Mouse (Mus musculus) megakaryocyte-erythroid progenitor cell, adult 5-6 weeks (primary cell): Measurements from ENCODE around the gene Tshr. TPM values are rescaled to one million over a fixed set of nuclear protein-coding genes. Genes with fewer than 3 reads are reported as not detected.
"Not testable (repeated sequence)": the region's sequence is repeated elsewhere in the genome, so short reads cannot be mapped to it uniquely, and the experiment has no call there.

ENCODE experiments used
- ATAC-seq: replicated peaks from 2 replicates; pipeline ENCODE4 v1.8.0; 2016; ENCODE audit warnings: mild to moderate bottlenecking, inconsistent platforms; ENCODE audit not compliant: severe bottlenecking, poor library complexity, low FRiP score, low TSS enrichment
- total RNA-seq, 2 experiments: library from RNA; stranded (forward) in 1 of 2; stranded (reverse) in 1 of 2; fragments of 200-1000, 215-1000 nt in 1 of 2; fragments of >200 nt in 1 of 2; fragmentation: Nextera tagmentation in 1 of 2; gene quantifications; 2 replicates each; pipeline ENCODE4 v1.2.3; 2014 to 2017

Gene Tshr
- total RNA-seq, 2 experiments from 2014 or later = not detected

- ATAC-seq = no peak
Measured at GRCm38 (mm10) chr12:91495497-91496225, 111.3 kb downstream of the Tshr start.

GRCm38 (mm10) chr12:91496226-91496558 is 111.8 kb downstream of the Tshr start:
- no peak for ATAC-seq

GRCm38 (mm10) chr12:91500475-91500874 is 116.1 kb downstream of the Tshr start:
- ATAC-seq = no peak

GRCm38 (mm10) chr12:91511766-91512165 is 127.4 kb downstream of the Tshr start:
- ATAC-seq = no peak

GRCm38 (mm10) chr12:91513980-91514379 is 129.6 kb downstream of the Tshr start:
- ATAC-seq = no peak

- ATAC-seq = no peak
Measured at GRCm38 (mm10) chr12:91517808-91518207, 133.4 kb downstream of the Tshr start.

GRCm38 (mm10) chr12:91523626-91524025 is 139.3 kb downstream of the Tshr start:
- ATAC-seq = no peak

GRCm38 (mm10) chr12:91534514-91534913 is 150.2 kb downstream of the Tshr start:
- no peak for ATAC-seq

GRCm38 (mm10) chr12:91540202-91540601 is 155.8 kb downstream of the Tshr start:
- no peak for ATAC-seq

- no peak for ATAC-seq
Measured at GRCm38 (mm10) chr12:91549471-91549870, 165.1 kb downstream of the Tshr start.

GRCm38 (mm10) chr12:91551773-91552526 is 167.6 kb downstream of the Tshr start:
- peak; percentile 97 for ATAC-seq

GRCm38 (mm10) chr12:91557358-91558005 is 173.1 kb downstream of the Tshr start:
- ATAC-seq = peak; percentile 67

GRCm38 (mm10) chr12:91558152-91558551 is 173.8 kb downstream of the Tshr start:
- not testable (repeated sequence) for ATAC-seq

GRCm38 (mm10) chr12:91567145-91567544 is 182.8 kb downstream of the Tshr start:
- peak; percentile 45; the same call in 1 of the 2 replicates for ATAC-seq

GRCm38 (mm10) chr12:91569255-91569654 is 184.9 kb downstream of the Tshr start:
- ATAC-seq = peak; percentile 83

- no peak for ATAC-seq
Measured at GRCm38 (mm10) chr12:91571708-91572107, 187.3 kb downstream of the Tshr start.

GRCm38 (mm10) chr12:91579665-91580064 is 195.3 kb downstream of the Tshr start:
- peak; percentile 86 for ATAC-seq

GRCm38 (mm10) chr12:91581204-91582070 is 197.1 kb downstream of the Tshr start:
- no peak for ATAC-seq

- ATAC-seq = peak; percentile 63
Measured at GRCm38 (mm10) chr12:91582362-91583002, 198.1 kb downstream of the Tshr start.
